Mouse (Mus musculus): ENCODE results near the gene Bicd2.

DNA sequence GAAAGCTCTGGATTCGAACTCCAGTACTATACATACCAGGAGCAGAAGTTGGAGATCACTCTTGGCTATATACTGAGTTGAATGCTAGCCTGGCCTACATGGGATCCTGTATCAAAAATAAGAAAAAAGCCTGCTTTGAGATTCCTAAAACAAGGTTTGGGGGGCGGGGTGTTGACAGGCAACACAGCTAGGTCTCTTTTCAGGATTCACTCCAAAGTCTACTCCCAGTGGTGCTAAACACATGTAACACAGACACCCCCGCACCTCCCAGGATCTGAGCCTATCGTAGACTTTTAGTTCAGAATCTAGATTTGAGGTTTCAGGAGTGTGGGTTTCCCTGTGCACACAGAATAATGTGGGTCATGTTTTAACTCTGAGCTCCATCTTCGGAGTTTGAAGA, 18.6 kb upstream of the Bicd2 start:
- TF ChIP-seq CTCF (IDR thresholded peaks at IDR 0.05; ENCODE audit: low read depth) (no peak), EP300 (IDR thresholded peaks at IDR 0.05; ENCODE audit: low read depth) (no peak)
